Mouse (Mus musculus) heart, postnatal 36 days (tissue): ENCODE measurements around the gene Shprh. TPM values are rescaled to one million over a fixed set of nuclear protein-coding genes. Genes with fewer than 3 reads are reported as not detected.
"Not testable (repeated sequence)": the region's sequence is repeated elsewhere in the genome, so short reads cannot be mapped to it uniquely, and the experiment has no call there.

Experiments used
- DNase-seq, 2 experiments: peaks; one replicate each; pipeline ENCODE4 v3.0.0; 2021 to 2022
- intact Hi-C: fragments of 180-260 bp; cut with DNase I; formaldehyde crosslinking; loops from one replicate; pipeline ENCODE4 v1.15.1; 2025
- total RNA-seq, 2 experiments: library from RNA; stranded (reverse); gene quantifications; 2 replicates each; pipeline ENCODE4 v1.2.3; 2021

Shprh gene
- total RNA-seq, 2 experiments from 2014 or later = 12.8 to 16.3 TPM

GRCm38 (mm10) chr10:11233208-11233607 is 84.0 kb downstream of the Shprh start:
- DNase-seq = no peak
- intact Hi-C loops = no loop called here

DNA sequence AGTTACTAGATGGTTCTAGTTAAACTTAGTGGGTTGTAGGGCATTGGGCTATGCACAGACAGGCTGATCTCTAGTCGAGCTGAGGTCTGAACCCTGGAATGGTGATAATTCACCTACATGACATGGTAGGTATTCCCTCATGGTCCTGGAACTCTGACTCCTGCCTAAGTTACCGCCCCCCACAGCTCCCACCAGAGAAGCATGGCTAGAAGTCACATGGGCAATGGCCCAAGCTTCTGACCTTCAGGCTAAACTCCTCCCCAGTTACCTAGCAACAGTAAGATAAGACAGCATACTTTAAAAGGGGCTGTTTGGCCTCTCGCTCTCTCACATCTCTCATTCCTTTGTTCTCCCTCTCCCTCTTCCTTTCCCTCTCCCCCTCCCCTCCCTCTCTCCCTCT is 93.8 kb downstream of the Shprh start:
- DNase-seq, intact Hi-C loops: not testable (repeated sequence)

GRCm38 (mm10) chr10:11248210-11248609 is 99.0 kb downstream of the Shprh start:
- intact Hi-C loops = no loop called here
- no peak for DNase-seq

- intact Hi-C loops = no loop called here
- no peak for DNase-seq
These were observed 101.2 kb downstream of the Shprh start for GRCm38 (mm10) chr10:11250247-11250997.

DNA sequence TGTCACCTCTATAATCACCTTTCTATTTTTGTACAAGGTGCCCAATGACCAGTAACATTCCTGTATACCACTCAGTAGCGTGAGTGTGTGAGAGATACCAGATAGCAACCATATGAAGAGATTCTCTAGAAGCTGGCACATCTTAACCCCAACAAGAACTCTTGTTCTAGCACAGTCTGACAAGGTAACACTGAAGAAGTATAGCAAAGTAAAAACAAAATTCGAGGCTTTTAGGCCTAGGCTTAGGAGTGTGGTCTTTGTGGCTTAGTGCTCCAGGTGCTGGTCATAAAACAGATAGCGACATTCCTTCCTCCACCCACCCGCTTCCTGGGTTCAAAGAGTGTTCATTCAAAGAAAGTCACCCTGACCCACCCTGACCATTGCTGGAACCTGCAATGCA is 104.4 kb downstream of the Shprh start:
- DNase-seq, intact Hi-C loops: not testable (repeated sequence)

- DNase-seq = no peak
- intact Hi-C loops = no loop called here
These were observed 110.9 kb downstream of the Shprh start for GRCm38 (mm10) chr10:11260119-11260518.

- intact Hi-C loops, DNase-seq: not testable (repeated sequence)
These were observed 113.1 kb downstream of the Shprh start for GRCm38 (mm10) chr10:11262292-11262691.

- DNase-seq, intact Hi-C loops: not testable (repeated sequence)
These were observed 114.6 kb downstream of the Shprh start for GRCm38 (mm10) chr10:11263795-11264194.

Other genes with a start within 250 kb of the Shprh start
- gene Grm1, start 67.1 kb upstream of the Shprh start, total RNA-seq = 1 to 10 TPM; 6.2 to 7.3 TPM
- 10 to 100 TPM; 26.1 to 33.5 TPM for gene Fbxo30, start 131.9 kb downstream of the Shprh start, total RNA-seq
- 10 to 100 TPM; 31.7 to 34.6 TPM for gene Epm2a, start 194.0 kb downstream of the Shprh start, total RNA-seq